Mouse (Mus musculus): ENCODE data around the gene Cdh22.

Cdh22 gene

DNA sequence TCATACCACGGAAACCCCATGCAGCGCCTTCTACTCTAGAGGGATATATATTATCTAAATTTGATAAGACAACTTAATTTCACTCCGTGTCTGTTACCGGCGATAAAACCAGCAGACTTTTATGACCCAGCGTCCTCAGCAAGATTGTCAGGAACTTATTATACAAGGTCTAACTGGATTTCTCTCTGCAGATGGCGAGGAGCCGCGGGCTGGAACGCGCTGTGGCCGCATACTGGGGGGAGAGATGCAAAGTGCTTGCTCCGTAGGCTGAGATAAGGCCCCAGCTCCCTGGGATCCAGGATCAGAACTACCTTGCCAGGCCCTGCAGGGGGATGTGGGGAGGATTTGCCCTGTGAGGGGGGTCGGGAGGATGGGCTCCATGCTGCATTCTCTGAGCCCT is 145.2 kb downstream of the Cdh22 start:
- DNase-seq (ENCODE audit: low read depth, low spot score): no peak

- no peak for DNase-seq (ENCODE audit: low read depth, low spot score)
Measured at GRCm38 (mm10) chr2:165086634-165087033, 148.0 kb downstream of the Cdh22 start.

GRCm38 (mm10) chr2:165081257-165081656 is 153.4 kb downstream of the Cdh22 start:
- DNase-seq (ENCODE audit: low read depth, low spot score): no peak

- no peak for DNase-seq (ENCODE audit: low read depth, low spot score)
Measured at GRCm38 (mm10) chr2:165080657-165081056, 154.0 kb downstream of the Cdh22 start.

GRCm38 (mm10) chr2:165078605-165079004 is 156.0 kb downstream of the Cdh22 start:
- DNase-seq (ENCODE audit: low read depth, low spot score): peak; percentile 56

- no peak for DNase-seq (ENCODE audit: low read depth, low spot score)
Measured at GRCm38 (mm10) chr2:165078045-165078444, 156.6 kb downstream of the Cdh22 start.

DNA sequence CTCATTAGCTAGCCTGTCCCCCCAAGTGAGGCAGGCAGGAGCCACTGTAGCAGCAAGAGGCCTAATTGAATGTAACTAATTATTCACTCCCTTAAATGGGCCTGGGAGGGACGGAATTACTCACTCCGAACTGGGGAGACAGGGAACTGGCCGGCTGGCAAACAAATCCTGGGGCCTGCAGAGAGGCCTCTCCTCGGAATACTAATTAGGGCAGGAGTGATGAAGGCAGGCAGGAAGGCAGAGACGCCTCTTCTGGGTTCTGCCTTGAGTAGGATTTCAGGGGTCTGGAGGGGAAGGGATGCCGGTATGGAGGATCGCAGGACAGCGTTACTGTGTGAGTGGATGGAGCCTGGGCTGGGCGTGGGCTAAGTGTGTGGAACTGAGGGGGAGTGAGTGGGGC is 157.6 kb downstream of the Cdh22 start:
- no peak for DNase-seq (ENCODE audit: low read depth, low spot score)

DNA sequence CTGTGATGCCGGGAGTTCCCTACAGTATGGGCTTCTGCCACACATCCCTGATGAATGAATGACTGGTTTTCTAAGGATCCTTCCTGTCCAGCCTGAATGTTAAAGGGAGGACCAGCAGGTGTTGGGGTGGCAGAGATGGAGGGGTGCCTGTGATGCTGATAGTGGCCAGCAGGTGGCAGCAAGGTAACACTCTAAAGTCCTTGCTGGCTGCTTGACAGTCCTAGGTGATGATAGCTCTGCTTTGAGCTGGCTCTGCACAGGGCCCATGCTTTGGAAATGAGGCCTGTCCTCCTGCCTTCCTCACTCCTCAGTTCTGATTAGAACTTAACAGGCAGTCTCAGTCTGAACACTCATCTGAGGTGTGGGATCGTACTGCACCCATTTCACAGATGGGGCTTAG is 159.7 kb downstream of the Cdh22 start:
- peak; percentile 89 for DNase-seq (ENCODE audit: low read depth, low spot score)

GRCm38 (mm10) chr2:165074081-165074884 is 160.4 kb downstream of the Cdh22 start:
- DNase-seq (ENCODE audit: low read depth, low spot score): peak; percentile 26

- DNase-seq (ENCODE audit: low read depth, low spot score): no peak
Measured at GRCm38 (mm10) chr2:165073381-165073781, 161.3 kb downstream of the Cdh22 start.

DNA sequence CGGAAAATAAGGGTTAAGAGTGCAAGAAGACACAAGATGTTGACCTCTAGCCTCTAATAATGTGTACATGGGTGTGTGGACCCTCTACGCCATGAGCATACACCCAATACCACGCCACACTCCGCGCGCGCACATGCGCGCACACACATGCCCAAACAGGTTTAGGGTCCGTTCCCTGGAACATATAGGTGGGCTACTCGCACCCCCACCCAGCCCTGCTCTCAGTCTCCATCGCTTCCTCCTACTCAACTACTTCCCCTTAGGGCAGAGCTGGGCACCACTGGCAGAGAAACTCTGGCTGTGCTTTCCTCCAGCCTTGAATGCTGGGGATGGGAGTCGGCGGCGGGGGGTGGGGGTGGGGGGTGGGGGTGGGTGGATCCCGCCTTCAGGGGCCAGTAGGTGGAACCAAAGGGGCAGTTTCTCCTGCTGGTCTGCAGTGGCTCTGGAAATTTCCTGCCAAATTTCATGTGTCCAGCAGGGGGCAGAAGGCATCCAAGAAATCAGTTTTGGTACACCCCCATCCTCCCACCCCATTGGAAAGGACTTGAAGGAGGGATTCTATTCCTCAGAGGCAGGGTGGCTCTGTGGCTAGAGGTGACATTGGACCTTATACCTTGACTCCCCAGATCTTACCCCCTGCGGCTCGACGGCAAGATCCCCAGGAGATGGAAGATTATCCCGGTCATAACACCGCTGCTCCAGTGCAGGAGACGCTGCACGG is 164.4 kb downstream of the Cdh22 start:
- peak; percentile 80 for DNase-seq (ENCODE audit: low read depth, low spot score)

- no peak for DNase-seq (ENCODE audit: low read depth, low spot score)
Measured at GRCm38 (mm10) chr2:165068806-165069205, 165.8 kb downstream of the Cdh22 start.

- DNase-seq (ENCODE audit: low read depth, low spot score): no peak
Measured at GRCm38 (mm10) chr2:165064489-165064888, 170.2 kb downstream of the Cdh22 start.

GRCm38 (mm10) chr2:165061638-165062433 is 172.8 kb downstream of the Cdh22 start:
- no peak for DNase-seq (ENCODE audit: low read depth, low spot score)

All from 3T3-L1 (cell line).